Comparison of ENCODE assay signal across 8 mouse cellular contexts in the genomic region with DNA sequence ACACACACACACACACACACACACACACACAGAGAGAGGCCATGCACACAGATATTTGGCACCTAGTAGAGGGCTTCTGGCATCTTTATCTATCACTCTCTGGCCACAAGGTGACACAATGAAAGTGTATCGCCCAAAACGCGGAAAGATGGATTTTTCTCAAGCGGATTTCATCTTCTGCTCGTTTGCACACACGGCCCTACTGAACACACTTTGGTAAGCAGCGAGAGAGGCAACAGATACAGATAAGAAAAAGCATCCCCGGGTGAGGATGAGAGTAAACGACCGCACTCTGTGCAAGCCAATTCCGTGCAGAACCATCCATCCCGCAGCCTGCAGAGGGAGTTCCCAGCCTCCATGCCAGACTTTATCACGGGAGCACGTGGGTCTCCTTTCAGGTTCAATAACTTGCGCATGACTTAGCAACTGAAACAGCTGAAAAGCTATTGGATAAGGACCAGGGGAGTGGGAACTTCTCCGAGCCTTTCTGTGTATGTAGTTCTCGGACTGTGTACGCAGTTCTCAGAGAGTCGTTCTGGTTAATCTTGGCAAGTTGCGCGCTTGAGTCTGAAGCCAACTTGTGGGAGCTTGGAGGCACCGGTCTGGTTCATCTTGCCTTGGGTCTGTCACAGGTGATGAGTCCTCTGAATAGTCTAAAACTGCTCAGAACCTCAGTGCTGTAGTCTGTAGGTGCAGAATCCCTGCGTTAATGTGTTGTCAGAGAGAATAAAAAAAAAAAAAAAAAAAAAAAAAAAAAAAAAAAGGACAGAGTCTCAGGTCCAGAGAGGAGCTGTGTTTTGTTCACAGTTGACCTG.
DNase-seq lines count a peak whose midpoint lies in the region; ATAC-seq lines count a peak whose summit lies in the region.

No protein-coding gene starts in this region.

- H3K27me3 ChIP-seq in heart, embryonic 16.5 days (ENCODE audit: control insufficient read depth, insufficient read depth, low read length) = no peaks in the 10 kb centered on the region
- H3K27me3 ChIP-seq in limb, embryonic 10.5 days (ENCODE audit: low read depth, poor library complexity, severe bottlenecking) = no peaks in the 10 kb centered on the region

- H3K27ac ChIP-seq in heart, embryonic 16.5 days (ENCODE audit: low read length) = peak overlapping the region; percentile 52
- H3K27ac ChIP-seq in limb, embryonic 10.5 days = no peak overlapping the region

- peaks cover 8% of the 10 kb centered on the region for H3K4me1 ChIP-seq in heart, embryonic 16.5 days (ENCODE audit: control insufficient read depth, insufficient read depth, low read length)
- H3K4me1 ChIP-seq in limb, embryonic 10.5 days = no peaks in the 10 kb centered on the region

- H3K4me3 ChIP-seq in heart, embryonic 16.5 days (ENCODE audit: low read length) = peak overlapping the region; percentile 13
- no peak overlapping the region for H3K4me3 ChIP-seq in limb, embryonic 10.5 days

- 42% methylated on average over 23 of the region's 23 CpGs for WGBS in heart, embryonic 16.5 days
- 79% methylated on average over 23 of the region's 23 CpGs for WGBS in limb, embryonic 10.5 days

- no peaks in the 10 kb centered on the region for H3K9me3 ChIP-seq in heart, embryonic 16.5 days (replicated peaks; ENCODE audit: control insufficient read depth, low read length)
- H3K9me3 ChIP-seq in limb, embryonic 10.5 days (replicated peaks) = no peaks in the 10 kb centered on the region

- DNase-seq in lung, adult 18-20 months = peak; percentile 23 to 43
- DNase-seq in lung, postnatal 14 days = no peak
- DNase-seq in cerebellum, postnatal 14 days = peak; percentile 86 to 87
- peak; percentile 40 for DNase-seq in lung, postnatal 10 days
- no peak for DNase-seq in adrenal gland, adult 8-10 months
- DNase-seq in B cell, adult 2 months = no peak
- DNase-seq in limb, embryonic 10.5 days (ENCODE audit: low spot score) = no peak

- peak; percentile 69 for ATAC-seq in heart, embryonic 16.5 days (replicated peaks; ENCODE audit: extremely low read depth, insufficient read depth, low FRiP score)

- H3K4me2 ChIP-seq in heart, embryonic 16.5 days (ENCODE audit: low read depth, low read length) = peak overlapping the region; percentile 43

- H3K9ac ChIP-seq in heart, embryonic 16.5 days (ENCODE audit: low read length) = peak overlapping the region; percentile 32; the same call in 1 of the 2 replicates

- H3K36me3 ChIP-seq in heart, embryonic 16.5 days (ENCODE audit: control insufficient read depth, insufficient read depth) = no peaks in the 10 kb centered on the region
- H3K36me3 ChIP-seq in limb, embryonic 10.5 days = no peaks in the 10 kb centered on the region

Comparison
In these comparisons a context has a peak if more than half of its experiments do, and no peak if none do; other contexts are left out.
1. DNase-seq: peak in lung, adult 18-20 months (2 of 2), cerebellum, postnatal 14 days (2 of 2) and lung, postnatal 10 days (single experiment); none in lung, postnatal 14 days (single experiment), adrenal gland, adult 8-10 months (single experiment), B cell, adult 2 months (0 of 2) and limb, embryonic 10.5 days (single experiment).